Mouse (Mus musculus): ENCODE results near the gene Egr4.

GRCm38 (mm10) chr6:85512577-85513530 is 535 bp downstream of the Egr4 start:
- TF ChIP-seq CTCF (IDR thresholded peaks at IDR 0.05; ENCODE audit: insufficient read depth, low read depth, low read length) (no peak), POLR2A (IDR thresholded peaks at IDR 0.05; ENCODE audit: insufficient read depth, low read depth, low read length) (no peak)

Data from olfactory bulb, adult 2 months (tissue).